Mouse (Mus musculus): ENCODE results near the gene Cideb. TPM values are rescaled to one million over a fixed set of nuclear protein-coding genes. Genes with fewer than 3 reads are reported as not detected.
A peak's percentile ranks its signal among the peaks of the same experiment; 100 is the strongest.

Gene Cideb
- polyA plus RNA-seq, 1 experiment from 2014 or later = 0.18 TPM

DNA sequence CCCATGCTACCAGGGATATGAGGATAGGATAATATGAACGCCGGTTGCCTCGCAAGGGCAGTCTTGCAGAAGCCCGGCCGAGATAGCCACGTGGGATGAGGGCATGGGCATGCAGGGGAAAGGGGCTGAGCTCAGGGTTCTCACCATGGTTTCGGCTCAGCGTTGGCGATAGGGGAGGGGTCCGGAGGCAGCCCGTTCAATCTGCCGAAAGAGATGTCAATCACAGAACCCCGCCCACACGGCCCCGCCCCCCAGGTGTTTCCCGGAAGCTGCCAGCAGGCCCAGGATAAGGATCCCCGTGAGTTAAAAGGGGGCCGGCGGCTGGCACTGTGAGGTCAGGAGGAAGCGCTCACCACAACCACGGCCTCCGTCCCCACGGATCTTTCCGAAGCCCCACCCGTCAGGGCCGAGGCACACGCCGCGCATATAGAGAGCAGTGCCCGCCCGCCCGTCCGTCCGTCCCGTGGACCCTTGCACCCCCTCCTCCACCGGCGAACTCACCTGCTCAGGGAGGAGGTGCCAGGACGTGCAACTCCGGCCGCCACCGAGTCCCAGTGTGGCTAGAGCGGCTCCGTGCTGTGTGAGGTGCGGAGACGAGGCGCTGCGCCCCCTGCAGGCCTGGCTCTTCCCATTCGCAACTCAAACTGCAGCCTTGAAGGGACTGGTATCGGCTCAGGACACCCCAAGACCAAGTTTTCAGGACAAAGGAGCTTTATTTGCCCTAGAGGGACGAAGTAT lies 36.4 kb downstream of the Cideb start, which contains the start of gene Rabggta:
Rabggta (minus strand) TSS at position 564 of the 738 bp plus-strand sequence.
- Histone ChIP-seq H3K36me3 (peaks cover 27% of the 10 kb centered on the region), H3K9ac (peak within 1 kb of the TSS; percentile 79), H3K27me3 (no peaks in the 10 kb centered on the region), H3K4me2 (peak within 1 kb of the TSS; percentile 74), H3K4me1 (peaks cover 9% of the 10 kb centered on the region), H3K9me3 (no peaks in the 10 kb centered on the region), H3K27ac (peak within 1 kb of the TSS; percentile 71), H3K4me3 (peak within 1 kb of the TSS; percentile 84)
- under 1% methylated on average over 50 of the region's 50 CpGs for WGBS
- ATAC-seq (ENCODE audit: insufficient number of reproducible peaks, insufficient read depth, low FRiP score, low TSS enrichment, low read depth) = peak; percentile 93

DNA sequence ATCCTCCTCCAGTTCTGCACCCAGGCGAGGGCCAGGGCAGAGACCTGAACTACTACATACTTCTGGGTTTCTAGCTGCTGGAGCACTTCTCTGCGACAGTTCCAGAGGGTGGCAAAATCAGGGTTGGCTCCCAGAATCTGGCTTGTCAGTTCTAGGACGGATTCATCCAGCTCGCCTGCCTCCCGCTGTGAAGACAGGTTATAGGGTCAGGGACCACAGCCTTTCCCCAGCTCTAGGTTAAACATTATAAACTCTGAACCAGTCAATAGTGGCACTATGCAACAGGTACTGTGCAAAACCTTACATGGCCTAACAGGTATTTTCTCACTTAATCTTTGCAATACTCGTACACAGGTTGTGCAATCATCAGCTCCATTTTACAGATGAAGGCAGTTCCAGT lies 37.2 kb downstream of the Cideb start:
- ATAC-seq (ENCODE audit: insufficient number of reproducible peaks, insufficient read depth, low FRiP score, low TSS enrichment, low read depth) = no peak
- peak overlapping the region; percentile 74 for H3K4me2 ChIP-seq
- no peaks in the 10 kb centered on the region for H3K9me3 ChIP-seq
- peaks cover 9% of the 10 kb centered on the region for H3K4me1 ChIP-seq
- H3K9ac ChIP-seq = peak overlapping the region; percentile 79
- 78% methylated on average over 6 of the region's 6 CpGs for WGBS
- no peaks in the 10 kb centered on the region for H3K27me3 ChIP-seq
- H3K36me3 ChIP-seq = peaks cover 35% of the 10 kb centered on the region
- H3K4me3 ChIP-seq = peak overlapping the region; percentile 84
- H3K27ac ChIP-seq = peak overlapping the region; percentile 71; the same call in 1 of the 2 replicates

DNA sequence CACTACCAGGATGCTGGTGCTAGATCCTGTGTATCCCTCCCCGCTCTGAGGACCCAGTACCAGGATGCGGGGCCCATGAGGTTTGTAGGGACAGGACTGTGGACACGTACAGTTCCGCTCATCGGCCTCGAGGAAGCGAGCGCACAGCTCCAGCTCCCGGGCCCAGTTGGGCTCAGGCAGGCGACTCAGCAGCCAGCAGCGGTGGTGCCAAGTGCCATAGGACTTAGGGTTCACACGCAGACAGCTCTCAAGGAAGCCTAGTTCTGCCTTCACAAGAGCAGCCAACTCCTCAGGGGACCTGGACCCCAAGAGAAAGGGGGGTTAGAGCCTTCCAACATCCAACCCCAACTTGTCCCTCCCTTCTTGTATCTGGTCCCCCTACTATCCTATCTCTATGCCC lies 37.6 kb downstream of the Cideb start:
- H3K4me1 ChIP-seq = peaks cover 9% of the 10 kb centered on the region
- H3K27me3 ChIP-seq = no peaks in the 10 kb centered on the region
- H3K4me3 ChIP-seq = no peak overlapping the region
- H3K9ac ChIP-seq = 0 out of 2 replicates have a peak overlapping the region, but pooled peaks have one; percentile 37
- no peaks in the 10 kb centered on the region for H3K9me3 ChIP-seq
- ATAC-seq (ENCODE audit: insufficient number of reproducible peaks, insufficient read depth, low FRiP score, low TSS enrichment, low read depth) = no peak
- WGBS = 88% methylated on average over 12 of the region's 12 CpGs
- peak overlapping the region; percentile 74; the same call in 1 of the 2 replicates for H3K4me2 ChIP-seq
- H3K27ac ChIP-seq = no peak overlapping the region
- H3K36me3 ChIP-seq = peaks cover 35% of the 10 kb centered on the region

DNA sequence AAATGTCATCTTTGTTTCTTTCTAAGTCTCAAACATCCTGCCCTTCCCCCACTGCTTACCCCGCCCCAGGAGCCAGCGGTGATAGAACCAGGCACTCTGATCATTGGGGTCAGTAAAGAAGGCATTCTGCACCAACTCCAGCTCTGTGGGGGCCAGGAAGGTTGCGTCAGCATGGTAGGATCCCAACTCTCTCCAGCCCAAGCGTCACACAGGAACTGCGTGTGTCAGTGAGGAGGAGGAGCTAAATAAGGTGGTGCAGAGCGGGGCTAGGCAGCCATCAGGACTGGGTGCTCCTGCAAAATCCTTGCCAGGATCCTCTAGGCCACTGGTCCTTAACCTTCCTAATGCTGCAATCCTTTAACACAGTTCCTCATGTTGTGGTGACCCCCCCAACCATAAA lies 38.5 kb downstream of the Cideb start:
- no peak for ATAC-seq (ENCODE audit: insufficient number of reproducible peaks, insufficient read depth, low FRiP score, low TSS enrichment, low read depth)
- H3K27ac ChIP-seq = no peak overlapping the region
- no peaks in the 10 kb centered on the region for H3K9me3 ChIP-seq
- no peak overlapping the region for H3K4me2 ChIP-seq
- WGBS = 87% methylated on average over 6 of the region's 6 CpGs
- no peak overlapping the region for H3K9ac ChIP-seq
- H3K4me3 ChIP-seq = no peak overlapping the region
- no peaks in the 10 kb centered on the region for H3K27me3 ChIP-seq
- H3K4me1 ChIP-seq = peaks cover 14% of the 10 kb centered on the region
- H3K36me3 ChIP-seq = peaks cover 35% of the 10 kb centered on the region

DNA sequence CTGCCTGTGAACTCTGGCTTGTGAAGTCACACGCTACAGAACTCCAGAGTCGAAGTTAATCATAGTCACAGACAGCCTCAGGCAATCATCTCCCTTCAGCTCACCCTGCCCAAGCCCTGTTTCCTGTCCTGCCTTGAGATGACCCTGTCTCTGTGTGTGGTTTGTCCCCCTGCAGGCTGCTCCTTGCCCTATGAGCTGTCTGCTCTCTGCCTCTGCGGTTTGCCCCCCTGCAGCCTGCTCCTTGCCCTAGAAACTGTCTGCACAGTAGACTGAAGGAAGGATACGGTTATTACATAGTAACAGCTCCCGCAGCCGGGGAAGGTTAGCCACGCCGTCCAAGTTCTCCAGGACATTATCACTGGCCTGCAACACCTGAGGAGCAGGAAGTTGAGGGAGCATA lies 41.4 kb downstream of the Cideb start:
- H3K4me2 ChIP-seq = no peak overlapping the region
- H3K27ac ChIP-seq = no peak overlapping the region
- peaks cover 30% of the 10 kb centered on the region for H3K4me1 ChIP-seq
- H3K36me3 ChIP-seq = peaks cover 35% of the 10 kb centered on the region
- no peak for ATAC-seq (ENCODE audit: insufficient number of reproducible peaks, insufficient read depth, low FRiP score, low TSS enrichment, low read depth)
- no peak overlapping the region for H3K4me3 ChIP-seq
- peaks cover 24% of the 10 kb centered on the region for H3K27me3 ChIP-seq
- no peaks in the 10 kb centered on the region for H3K9me3 ChIP-seq
- 46% methylated on average over 8 of the region's 8 CpGs for WGBS
- H3K9ac ChIP-seq = no peak overlapping the region

DNA sequence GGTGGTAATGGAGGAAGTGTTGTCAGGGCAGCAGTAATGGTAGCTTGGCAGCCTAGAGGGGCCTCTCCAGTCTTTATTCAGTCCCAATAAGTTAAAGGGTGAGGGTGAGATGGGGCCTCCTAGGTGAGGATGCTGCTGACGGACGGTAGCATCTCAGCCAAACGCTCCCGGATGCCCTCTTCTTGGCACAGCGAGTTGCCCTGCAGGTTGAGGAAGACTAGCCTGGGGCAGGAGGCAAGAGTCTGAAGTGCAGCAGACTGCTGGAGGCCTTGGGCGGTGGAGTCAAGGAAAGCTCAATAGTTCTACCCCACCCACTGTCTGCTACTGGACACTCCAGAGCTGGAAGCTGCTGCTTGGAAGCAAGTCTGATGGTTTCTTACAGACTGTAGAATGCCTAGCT lies 42.0 kb downstream of the Cideb start:
- no peak for ATAC-seq (ENCODE audit: insufficient number of reproducible peaks, insufficient read depth, low FRiP score, low TSS enrichment, low read depth)
- no peak overlapping the region for H3K9ac ChIP-seq
- WGBS = 92% methylated on average over 6 of the region's 6 CpGs
- no peak overlapping the region for H3K4me2 ChIP-seq
- no peak overlapping the region for H3K4me3 ChIP-seq
- no peaks in the 10 kb centered on the region for H3K9me3 ChIP-seq
- H3K27ac ChIP-seq = no peak overlapping the region
- H3K4me1 ChIP-seq = peaks cover 27% of the 10 kb centered on the region
- peaks cover 35% of the 10 kb centered on the region for H3K36me3 ChIP-seq
- H3K27me3 ChIP-seq = peaks cover 27% of the 10 kb centered on the region

DNA sequence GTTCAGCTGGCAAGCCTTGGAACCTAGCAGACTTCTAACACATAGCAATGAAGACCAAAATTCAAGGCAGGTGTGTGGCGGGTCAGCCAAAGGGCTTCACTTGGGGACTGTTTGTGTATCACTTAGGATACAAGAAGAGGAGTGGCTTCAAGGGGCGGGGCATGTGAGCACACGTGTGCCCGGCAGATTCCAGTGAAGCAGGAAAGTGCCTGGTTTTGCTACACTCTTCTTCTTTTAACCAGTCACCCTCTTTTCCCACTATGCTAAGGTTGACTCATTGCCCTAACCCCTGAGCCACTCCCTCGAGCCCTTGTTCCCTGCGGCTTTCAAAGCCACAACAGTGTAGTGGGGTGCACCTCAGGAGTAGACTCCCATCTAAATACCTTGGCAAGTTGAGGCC lies 43.4 kb downstream of the Cideb start:
- H3K9me3 ChIP-seq = no peaks in the 10 kb centered on the region
- no peak overlapping the region for H3K4me3 ChIP-seq
- peaks cover 35% of the 10 kb centered on the region for H3K36me3 ChIP-seq
- 23% methylated on average over 6 of the region's 6 CpGs for WGBS
- H3K4me2 ChIP-seq = no peak overlapping the region
- H3K4me1 ChIP-seq = peaks cover 20% of the 10 kb centered on the region
- no peak overlapping the region for H3K27ac ChIP-seq
- H3K9ac ChIP-seq = no peak overlapping the region
- peaks cover 27% of the 10 kb centered on the region for H3K27me3 ChIP-seq
- ATAC-seq (ENCODE audit: insufficient number of reproducible peaks, insufficient read depth, low FRiP score, low TSS enrichment, low read depth) = no peak

DNA sequence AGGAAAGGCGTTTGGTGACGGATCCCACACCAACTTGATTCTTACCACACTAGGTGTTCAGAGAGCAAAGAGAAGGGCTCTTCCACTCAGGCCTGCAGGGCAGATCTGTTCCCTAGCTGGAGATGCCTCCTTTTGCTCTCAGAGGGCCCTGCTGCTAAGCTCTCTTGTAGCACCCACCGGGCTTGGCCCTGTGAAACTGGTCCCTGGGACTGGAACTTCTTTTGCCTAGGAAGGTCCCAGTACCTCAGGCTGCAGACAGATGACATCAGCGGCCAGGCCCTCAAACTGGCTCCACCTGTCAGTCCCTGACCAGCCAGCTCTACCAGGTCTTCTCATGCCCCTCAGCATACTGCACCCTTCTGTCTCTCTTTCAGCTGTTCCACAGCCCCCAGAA lies 44.5 kb downstream of the Cideb start, which contains the start of gene Tgm1:
Tgm1 (minus strand) TSS at position 198 of the 394 bp plus-strand sequence.
- H3K9ac ChIP-seq = peak within 1 kb of the TSS; percentile 59

DNA sequence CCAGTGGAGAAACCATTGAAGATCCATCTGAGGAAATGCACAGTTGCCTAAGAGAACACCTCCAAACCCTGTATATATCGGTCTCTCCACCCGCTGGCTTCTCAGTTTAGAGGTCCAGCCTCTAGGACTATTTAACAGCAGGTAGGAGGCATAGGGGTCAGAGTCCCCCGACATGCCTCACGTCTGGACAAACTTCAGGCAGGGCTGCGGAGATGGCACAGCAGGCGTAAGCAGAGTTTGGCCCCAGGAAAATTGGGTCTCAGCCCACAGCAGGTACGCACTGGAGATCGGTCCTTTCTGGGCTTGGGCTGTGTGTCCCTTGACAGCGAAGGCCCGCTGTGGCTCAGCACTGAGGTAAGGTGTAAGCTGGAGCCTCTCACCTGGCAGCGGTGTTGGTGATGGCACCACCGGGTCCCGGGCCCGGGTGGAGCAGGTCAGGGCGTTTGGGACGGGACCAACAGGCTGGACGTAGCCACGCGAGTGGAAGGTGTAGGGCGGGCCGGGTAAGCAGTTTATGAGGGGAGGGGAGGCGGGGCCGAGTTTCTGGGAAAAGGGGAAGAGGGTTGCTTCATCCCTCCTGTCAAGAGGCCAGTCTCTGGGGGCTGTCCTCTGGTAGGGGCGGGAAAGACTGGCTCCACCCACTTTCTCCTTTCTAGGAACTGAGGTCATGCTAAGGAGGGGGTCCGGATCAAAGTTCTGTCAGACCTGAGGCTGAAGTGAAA lies 45.1 kb downstream of the Cideb start:
- no peaks in the 10 kb centered on the region for H3K9me3 ChIP-seq
- H3K4me3 ChIP-seq = peak overlapping the region; percentile 27

More for the DNA sequence above, 44.5 kb downstream of the Cideb start, which contains the start of gene Tgm1:
- 22% methylated on average over 4 of the region's 4 CpGs for WGBS
- no peaks in the 10 kb centered on the region for H3K9me3 ChIP-seq
- peak within 1 kb of the TSS; percentile 50 for H3K4me2 ChIP-seq
- H3K27me3 ChIP-seq = peaks cover 27% of the 10 kb centered on the region
- H3K4me1 ChIP-seq = peaks cover 20% of the 10 kb centered on the region
- ATAC-seq (ENCODE audit: insufficient number of reproducible peaks, insufficient read depth, low FRiP score, low TSS enrichment, low read depth) = no peak
- H3K4me3 ChIP-seq = peak within 1 kb of the TSS; percentile 27
- peaks cover 24% of the 10 kb centered on the region for H3K36me3 ChIP-seq
- peak within 1 kb of the TSS; percentile 11; the same call in 1 of the 2 replicates for H3K27ac ChIP-seq

DNA sequence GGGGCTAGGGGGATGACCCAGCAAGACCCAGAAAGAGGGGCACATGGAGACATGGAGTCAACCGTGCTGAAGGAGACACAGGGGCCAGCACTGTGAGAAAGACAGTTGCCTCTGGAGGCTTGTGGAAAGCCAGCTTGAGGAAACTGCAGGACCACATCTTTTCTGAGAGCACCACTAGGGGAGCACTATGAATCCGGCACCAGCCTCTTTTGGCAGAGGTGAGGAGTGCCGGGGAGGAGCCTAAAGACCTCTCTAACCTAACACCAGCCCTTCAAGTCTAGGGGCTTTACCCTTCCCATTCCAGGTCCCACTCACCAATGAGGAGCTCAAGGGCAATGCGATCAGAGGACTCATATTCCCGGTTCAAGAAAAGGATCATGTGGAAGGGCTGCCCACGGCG lies 46.5 kb downstream of the Cideb start:
- whole genome bisulfite sequencing = 85% methylated on average over 7 of the region's 7 CpGs
- H3K9me3 ChIP-seq = no peaks in the 10 kb centered on the region
- peaks cover 20% of the 10 kb centered on the region for H3K4me1 ChIP-seq
- peaks cover 27% of the 10 kb centered on the region for H3K27me3 ChIP-seq
- H3K9ac ChIP-seq = no peak overlapping the region
- peaks cover 7% of the 10 kb centered on the region; the same call in 1 of the 2 replicates for H3K36me3 ChIP-seq
- no peak overlapping the region for H3K27ac ChIP-seq
- ATAC-seq (ENCODE audit: insufficient number of reproducible peaks, insufficient read depth, low FRiP score, low TSS enrichment, low read depth) = no peak
- no peak overlapping the region for H3K4me3 ChIP-seq
- H3K4me2 ChIP-seq = no peak overlapping the region

More for the DNA sequence above, 45.1 kb downstream of the Cideb start:
- Histone ChIP-seq H3K27me3 (peaks cover 27% of the 10 kb centered on the region), H3K9ac (peak overlapping the region; percentile 59), H3K4me1 (peaks cover 20% of the 10 kb centered on the region), H3K36me3 (peaks cover 18% of the 10 kb centered on the region), H3K27ac (no peak overlapping the region; the same call in 1 of the 2 replicates), H3K4me2 (peak overlapping the region; percentile 50)
- no peak for ATAC-seq (ENCODE audit: insufficient number of reproducible peaks, insufficient read depth, low FRiP score, low TSS enrichment, low read depth)
- WGBS = 15% methylated on average over 25 of the region's 25 CpGs

DNA sequence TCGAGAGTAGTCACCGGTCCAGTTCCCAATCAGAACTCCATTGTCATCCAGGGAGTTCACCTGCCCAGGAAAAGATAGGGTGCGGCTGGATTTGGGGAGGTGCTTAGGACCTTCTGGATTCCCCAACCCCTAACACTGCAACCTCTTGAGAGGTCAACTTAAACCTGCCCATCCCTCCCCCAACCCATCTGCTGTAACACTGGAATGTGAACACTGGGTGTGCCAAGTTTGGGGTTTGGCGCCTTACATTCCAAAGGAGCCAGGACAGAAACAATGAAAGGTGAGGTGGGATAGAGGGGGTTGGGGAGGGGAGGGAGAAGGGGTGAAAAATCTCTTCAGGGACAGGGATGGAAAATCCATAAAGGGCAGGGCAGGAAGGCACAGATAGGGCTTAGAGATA lies 48.7 kb downstream of the Cideb start:
- H3K9ac ChIP-seq = no peak overlapping the region
- H3K27me3 ChIP-seq = peaks cover 27% of the 10 kb centered on the region
- H3K4me1 ChIP-seq = peaks cover 14% of the 10 kb centered on the region
- no peak for ATAC-seq (ENCODE audit: insufficient number of reproducible peaks, insufficient read depth, low FRiP score, low TSS enrichment, low read depth)
- no peaks in the 10 kb centered on the region for H3K36me3 ChIP-seq
- no peaks in the 10 kb centered on the region for H3K9me3 ChIP-seq
- no peak overlapping the region for H3K4me2 ChIP-seq
- WGBS = 83% methylated on average over 4 of the region's 4 CpGs
- H3K4me3 ChIP-seq = no peak overlapping the region
- H3K27ac ChIP-seq = no peak overlapping the region
